Mouse (Mus musculus): ENCODE data around the gene Idh2. TPM values are rescaled to one million over a fixed set of nuclear protein-coding genes. Genes with fewer than 3 reads are reported as not detected.

The Idh2 gene
- polyA plus RNA-seq, 1 experiment from 2014 or later, result 371 TPM

GRCm38 (mm10) chr7:80146077-80146476 lies 30.9 kb upstream of the Idh2 start:
- H3K4me1 ChIP-seq (ENCODE audit: control insufficient read depth, insufficient read depth, low read length), result no peaks in the 10 kb centered on the region
- no peak overlapping the region for H3K4me2 ChIP-seq (ENCODE audit: low read depth)
- DNase-seq (ENCODE audit: low spot score), result no peak
- no peak for ATAC-seq (ENCODE audit: insufficient read depth, low FRiP score, low TSS enrichment)
- H3K9me3 ChIP-seq (ENCODE audit: control insufficient read depth, low read length), result no peaks in the 10 kb centered on the region
- H3K27ac ChIP-seq (ENCODE audit: low read depth, low read length), result no peak overlapping the region
- no peak overlapping the region for H3K4me3 ChIP-seq (ENCODE audit: low read depth, low read length)
- 88% methylated on average over 8 of the region's 8 CpGs for WGBS
- no peak overlapping the region for H3K9ac ChIP-seq (ENCODE audit: low read length)
- no peaks in the 10 kb centered on the region for H3K36me3 ChIP-seq (ENCODE audit: control insufficient read depth, insufficient read depth, low read length)
- H3K27me3 ChIP-seq (ENCODE audit: control insufficient read depth, insufficient read depth, low read length), result no peaks in the 10 kb centered on the region

GRCm38 (mm10) chr7:80144695-80145094 lies 29.5 kb upstream of the Idh2 start:
- H3K4me1 ChIP-seq (ENCODE audit: control insufficient read depth, insufficient read depth, low read length), result no peaks in the 10 kb centered on the region
- H3K9me3 ChIP-seq (ENCODE audit: control insufficient read depth, low read length), result no peaks in the 10 kb centered on the region
- ATAC-seq (ENCODE audit: insufficient read depth, low FRiP score, low TSS enrichment) (no peak), DNase-seq (ENCODE audit: low spot score) (no peak)
- H3K9ac ChIP-seq (ENCODE audit: low read length), result no peak overlapping the region
- no peak overlapping the region for H3K4me2 ChIP-seq (ENCODE audit: low read depth)
- H3K27me3 ChIP-seq (ENCODE audit: control insufficient read depth, insufficient read depth, low read length), result no peaks in the 10 kb centered on the region
- no peaks in the 10 kb centered on the region for H3K36me3 ChIP-seq (ENCODE audit: control insufficient read depth, insufficient read depth, low read length)
- WGBS, result 90% methylated on average over 7 of the region's 7 CpGs
- H3K4me3 ChIP-seq (ENCODE audit: low read depth, low read length), result no peak overlapping the region
- H3K27ac ChIP-seq (ENCODE audit: low read depth, low read length), result no peak overlapping the region

- peak; percentile 48; the same call in 1 of the 2 replicates for ATAC-seq (ENCODE audit: insufficient read depth, low FRiP score, low TSS enrichment)
- Histone ChIP-seq H3K9me3 (ENCODE audit: control insufficient read depth, low read length) (no peaks in the 10 kb centered on the region), H3K27ac (ENCODE audit: low read depth, low read length) (0 out of 2 replicates have a peak overlapping the region, but pooled peaks have one; percentile 35), H3K9ac (ENCODE audit: low read length) (no peak overlapping the region), H3K4me3 (ENCODE audit: low read depth, low read length) (no peak overlapping the region), H3K4me2 (ENCODE audit: low read depth) (no peak overlapping the region), H3K36me3 (ENCODE audit: control insufficient read depth, insufficient read depth, low read length) (no peaks in the 10 kb centered on the region), H3K4me1 (ENCODE audit: control insufficient read depth, insufficient read depth, low read length) (no peaks in the 10 kb centered on the region), H3K27me3 (ENCODE audit: control insufficient read depth, insufficient read depth, low read length) (no peaks in the 10 kb centered on the region)
- peak; percentile 26 for DNase-seq (ENCODE audit: low spot score)
- WGBS, result 46% methylated on average over 22 of the region's 22 CpGs
These were observed 28.4 kb upstream of the Idh2 start for GRCm38 (mm10) chr7:80143331-80144273.

- Histone ChIP-seq H3K4me3 (ENCODE audit: low read depth, low read length) (no peak overlapping the region), H3K9me3 (ENCODE audit: control insufficient read depth, low read length) (no peaks in the 10 kb centered on the region), H3K4me2 (ENCODE audit: low read depth) (no peak overlapping the region), H3K9ac (ENCODE audit: low read length) (no peak overlapping the region), H3K36me3 (ENCODE audit: control insufficient read depth, insufficient read depth, low read length) (no peaks in the 10 kb centered on the region), H3K27me3 (ENCODE audit: control insufficient read depth, insufficient read depth, low read length) (no peaks in the 10 kb centered on the region), H3K4me1 (ENCODE audit: control insufficient read depth, insufficient read depth, low read length) (no peaks in the 10 kb centered on the region), H3K27ac (ENCODE audit: low read depth, low read length) (no peak overlapping the region)
- 19% methylated on average over 9 of the region's 9 CpGs for WGBS
- peak; percentile 38; the same call in 1 of the 2 replicates for ATAC-seq (ENCODE audit: insufficient read depth, low FRiP score, low TSS enrichment)
- DNase-seq (ENCODE audit: low spot score), result peak; percentile 84
These were observed 25.6 kb upstream of the Idh2 start for GRCm38 (mm10) chr7:80140815-80141214.

GRCm38 (mm10) chr7:80138375-80138774 lies 23.2 kb upstream of the Idh2 start:
- H3K4me1 ChIP-seq (ENCODE audit: control insufficient read depth, insufficient read depth, low read length), result no peaks in the 10 kb centered on the region
- no peaks in the 10 kb centered on the region for H3K27me3 ChIP-seq (ENCODE audit: control insufficient read depth, insufficient read depth, low read length)
- ATAC-seq (ENCODE audit: insufficient read depth, low FRiP score, low TSS enrichment) (no peak), DNase-seq (ENCODE audit: low spot score) (no peak)
- no peak overlapping the region for H3K9ac ChIP-seq (ENCODE audit: low read length)
- H3K4me3 ChIP-seq (ENCODE audit: low read depth, low read length), result no peak overlapping the region
- WGBS, result 72% methylated on average over 1 of the region's 1 CpGs
- no peaks in the 10 kb centered on the region for H3K9me3 ChIP-seq (ENCODE audit: control insufficient read depth, low read length)
- no peaks in the 10 kb centered on the region for H3K36me3 ChIP-seq (ENCODE audit: control insufficient read depth, insufficient read depth, low read length)
- H3K27ac ChIP-seq (ENCODE audit: low read depth, low read length), result no peak overlapping the region
- no peak overlapping the region for H3K4me2 ChIP-seq (ENCODE audit: low read depth)

- Histone ChIP-seq H3K4me2 (ENCODE audit: low read depth) (no peak overlapping the region), H3K9me3 (ENCODE audit: control insufficient read depth, low read length) (no peaks in the 10 kb centered on the region), H3K4me3 (ENCODE audit: low read depth, low read length) (no peak overlapping the region), H3K4me1 (ENCODE audit: control insufficient read depth, insufficient read depth, low read length) (no peaks in the 10 kb centered on the region), H3K9ac (ENCODE audit: low read length) (no peak overlapping the region), H3K27ac (ENCODE audit: low read depth, low read length) (no peak overlapping the region), H3K27me3 (ENCODE audit: control insufficient read depth, insufficient read depth, low read length) (no peaks in the 10 kb centered on the region), H3K36me3 (ENCODE audit: control insufficient read depth, insufficient read depth, low read length) (no peaks in the 10 kb centered on the region)
- no peak for ATAC-seq (ENCODE audit: insufficient read depth, low FRiP score, low TSS enrichment)
- WGBS, result 100% methylated on average over 1 of the region's 1 CpGs
- DNase-seq (ENCODE audit: low spot score), result no peak
These were observed 20.0 kb upstream of the Idh2 start for GRCm38 (mm10) chr7:80135173-80135532.

GRCm38 (mm10) chr7:80134454-80135172 lies 19.4 kb upstream of the Idh2 start:
- no peaks in the 10 kb centered on the region for H3K4me1 ChIP-seq (ENCODE audit: control insufficient read depth, insufficient read depth, low read length)
- DNase-seq (ENCODE audit: low spot score), result no peak
- WGBS, result 60% methylated on average over 8 of the region's 8 CpGs

GRCm38 (mm10) chr7:80132541-80132940 lies 17.3 kb upstream of the Idh2 start:
- DNase-seq (ENCODE audit: low spot score) (peak; percentile 75), ATAC-seq (ENCODE audit: insufficient read depth, low FRiP score, low TSS enrichment) (no peak)
- Histone ChIP-seq H3K36me3 (ENCODE audit: control insufficient read depth, insufficient read depth, low read length) (no peaks in the 10 kb centered on the region), H3K4me1 (ENCODE audit: control insufficient read depth, insufficient read depth, low read length) (no peaks in the 10 kb centered on the region), H3K9ac (ENCODE audit: low read length) (no peak overlapping the region), H3K27me3 (ENCODE audit: control insufficient read depth, insufficient read depth, low read length) (no peaks in the 10 kb centered on the region), H3K27ac (ENCODE audit: low read depth, low read length) (no peak overlapping the region), H3K4me2 (ENCODE audit: low read depth) (no peak overlapping the region), H3K4me3 (ENCODE audit: low read depth, low read length) (no peak overlapping the region), H3K9me3 (ENCODE audit: control insufficient read depth, low read length) (no peaks in the 10 kb centered on the region)
- WGBS, result 52% methylated on average over 9 of the region's 9 CpGs

More at GRCm38 (mm10) chr7:80134454-80135172, 19.4 kb upstream of the Idh2 start:
- no peaks in the 10 kb centered on the region for H3K36me3 ChIP-seq (ENCODE audit: control insufficient read depth, insufficient read depth, low read length)
- no peak overlapping the region for H3K9ac ChIP-seq (ENCODE audit: low read length)
- H3K27me3 ChIP-seq (ENCODE audit: control insufficient read depth, insufficient read depth, low read length), result no peaks in the 10 kb centered on the region
- ATAC-seq (ENCODE audit: insufficient read depth, low FRiP score, low TSS enrichment), result no peak
- H3K27ac ChIP-seq (ENCODE audit: low read depth, low read length), result no peak overlapping the region
- no peak overlapping the region for H3K4me3 ChIP-seq (ENCODE audit: low read depth, low read length)
- H3K4me2 ChIP-seq (ENCODE audit: low read depth), result no peak overlapping the region
- no peaks in the 10 kb centered on the region for H3K9me3 ChIP-seq (ENCODE audit: control insufficient read depth, low read length)

Measured in neural tube, embryonic 11.5 days (tissue).